Mouse (Mus musculus) embryonic fibroblast, embryonic 13.5 days (primary cell): ENCODE measurements around the gene Mrps23.

ENCODE experiments used
- CTCF ChIP-seq: IDR thresholded peaks from 2 replicates; pipeline ENCODE4 v1.5.1; 2011; ENCODE audit warnings: mild to moderate bottlenecking, control low read depth, low read length, moderate library complexity, borderline replicate concordance; ENCODE audit not compliant: insufficient read depth
- POLR2A ChIP-seq: IDR thresholded peaks from 2 replicates; pipeline ENCODE4 v1.6.1; 2011; ENCODE audit warnings: low read depth, mild to moderate bottlenecking, control low read depth, low read length, moderate library complexity

GRCm38 (mm10) chr11:88186078-88186946 lies 17.9 kb upstream of the Mrps23 start:
- TF ChIP-seq POLR2A = no peak
- TF ChIP-seq CTCF = no peak
